Mouse (Mus musculus): ENCODE data around the gene Ncapg. TPM values are rescaled to one million over a fixed set of nuclear protein-coding genes. Genes with fewer than 3 reads are reported as not detected.
A peak's percentile ranks its signal among the peaks of the same experiment; 100 is the strongest.

Ncapg gene
- total RNA-seq, 1 experiment: 63.5 TPM

- H3K4me1 ChIP-seq (ENCODE audit: control insufficient read depth in 2 of 2, insufficient read depth in 2 of 2, low read length in 2 of 2, poor library complexity in 1 of 2): 0 out of 4 replicates have a peak, but pooled peaks cover 0 to 1% of the 10 kb centered on the region in 2 experiments
- TF ChIP-seq HCFC1 (IDR thresholded peaks at IDR 0.05; ENCODE audit: borderline replicate concordance, insufficient read depth, low read length) (no peak), MAFK (IDR thresholded peaks at IDR 0.05; ENCODE audit: insufficient read depth, low read depth, low read length) (no peak), CHD2 (IDR thresholded peaks at IDR 0.05; ENCODE audit: low read depth, low read length) (no peak), ZNF384 (IDR thresholded peaks at IDR 0.05; ENCODE audit: low read depth, low read length) (no peak), ZC3H11A (IDR thresholded peaks at IDR 0.05; ENCODE audit: borderline replicate concordance, low read depth, low read length) (no peak)
- H3K36me3 ChIP-seq (ENCODE audit: control insufficient read depth, insufficient read depth, low read length, poor library complexity, severe bottlenecking): peaks cover 2% of the 10 kb centered on the region; the same call in 1 of the 2 replicates
- no peak overlapping the region for H3K9ac ChIP-seq (ENCODE audit: insufficient read depth, low read depth, low read length, poor library complexity, severe bottlenecking)
- H3K27ac ChIP-seq (ENCODE audit: insufficient read depth, low read depth, low read length, poor library complexity, severe bottlenecking): no peak overlapping the region
- no peak for DNase-seq (ENCODE audit: low read depth, low spot score)
- H3K9me3 ChIP-seq (ENCODE audit: control insufficient read depth, insufficient read depth, low read depth, low read length): no peaks in the 10 kb centered on the region
- no peak overlapping the region for H3K4me3 ChIP-seq (ENCODE audit: insufficient read depth in 1 of 2, low read depth in 1 of 2, low read length in 2 of 2, poor library complexity in 1 of 2, severe bottlenecking in 1 of 2)
- in situ Hi-C loops (cut with MboI; ENCODE audit: low sequenced_read_pairs in 2 of 2, unreplicated experiment in 2 of 2): no loop called here
Observed at GRCm38 (mm10) chr5:45685243-45685642, 15.5 kb downstream of the Ncapg start.

- Histone ChIP-seq H3K4me1 (ENCODE audit: control insufficient read depth in 2 of 2, insufficient read depth in 2 of 2, low read length in 2 of 2, poor library complexity in 1 of 2) (0 out of 4 replicates have a peak, but pooled peaks cover 0 to 1% of the 10 kb centered on the region in 2 experiments), H3K36me3 (ENCODE audit: control insufficient read depth, insufficient read depth, low read length, poor library complexity, severe bottlenecking) (peaks cover 2% of the 10 kb centered on the region; the same call in 1 of the 2 replicates), H3K9me3 (ENCODE audit: control insufficient read depth, insufficient read depth, low read depth, low read length) (no peaks in the 10 kb centered on the region), H3K4me3 (ENCODE audit: insufficient read depth in 1 of 2, low read depth in 1 of 2, low read length in 2 of 2, poor library complexity in 1 of 2, severe bottlenecking in 1 of 2) (no peak overlapping the region), H3K27ac (ENCODE audit: insufficient read depth, low read depth, low read length, poor library complexity, severe bottlenecking) (no peak overlapping the region), H3K9ac (ENCODE audit: insufficient read depth, low read depth, low read length, poor library complexity, severe bottlenecking) (no peak overlapping the region)
- no peak for TF ChIP-seq MAFK (IDR thresholded peaks at IDR 0.05; ENCODE audit: insufficient read depth, low read depth, low read length)
- no peak for TF ChIP-seq ZNF384 (IDR thresholded peaks at IDR 0.05; ENCODE audit: low read depth, low read length)
- TF ChIP-seq ZC3H11A (IDR thresholded peaks at IDR 0.05; ENCODE audit: borderline replicate concordance, low read depth, low read length): no peak
- TF ChIP-seq CHD2 (IDR thresholded peaks at IDR 0.05; ENCODE audit: low read depth, low read length): no peak
- no peak for TF ChIP-seq HCFC1 (IDR thresholded peaks at IDR 0.05; ENCODE audit: borderline replicate concordance, insufficient read depth, low read length)
- in situ Hi-C loops (cut with MboI; ENCODE audit: low sequenced_read_pairs in 2 of 2, unreplicated experiment in 2 of 2): no loop called here
- DNase-seq (ENCODE audit: low read depth, low spot score): no peak
Observed at GRCm38 (mm10) chr5:45686223-45686622, 16.5 kb downstream of the Ncapg start.

- TF ChIP-seq ZC3H11A (IDR thresholded peaks at IDR 0.05; ENCODE audit: borderline replicate concordance, low read depth, low read length): no peak
- no peak for TF ChIP-seq HCFC1 (IDR thresholded peaks at IDR 0.05; ENCODE audit: borderline replicate concordance, insufficient read depth, low read length)
- TF ChIP-seq MAFK (IDR thresholded peaks at IDR 0.05; ENCODE audit: insufficient read depth, low read depth, low read length): peak; percentile 67; the same call in 1 of the 2 replicates
- Histone ChIP-seq H3K9me3 (ENCODE audit: control insufficient read depth, insufficient read depth, low read depth, low read length) (no peaks in the 10 kb centered on the region), H3K9ac (ENCODE audit: insufficient read depth, low read depth, low read length, poor library complexity, severe bottlenecking) (no peak overlapping the region), H3K4me1 (ENCODE audit: control insufficient read depth in 2 of 2, insufficient read depth in 2 of 2, low read length in 2 of 2, poor library complexity in 1 of 2) (0 out of 4 replicates have a peak, but pooled peaks cover 0 to 1% of the 10 kb centered on the region in 2 experiments), H3K27ac (ENCODE audit: insufficient read depth, low read depth, low read length, poor library complexity, severe bottlenecking) (no peak overlapping the region), H3K36me3 (ENCODE audit: control insufficient read depth, insufficient read depth, low read length, poor library complexity, severe bottlenecking) (peaks cover 2% of the 10 kb centered on the region; the same call in 1 of the 2 replicates), H3K4me3 (ENCODE audit: insufficient read depth in 1 of 2, low read depth in 1 of 2, low read length in 2 of 2, poor library complexity in 1 of 2, severe bottlenecking in 1 of 2) (no peak overlapping the region)
- in situ Hi-C loops (cut with MboI; ENCODE audit: low sequenced_read_pairs in 2 of 2, unreplicated experiment in 2 of 2): no loop called here
- no peak for DNase-seq (ENCODE audit: low read depth, low spot score)
Observed at GRCm38 (mm10) chr5:45689152-45689551, 19.4 kb downstream of the Ncapg start.

GRCm38 (mm10) chr5:45690802-45691201 lies 21.1 kb downstream of the Ncapg start:
- Histone ChIP-seq H3K9ac (ENCODE audit: insufficient read depth, low read depth, low read length, poor library complexity, severe bottlenecking) (no peak overlapping the region), H3K27ac (ENCODE audit: insufficient read depth, low read depth, low read length, poor library complexity, severe bottlenecking) (no peak overlapping the region), H3K36me3 (ENCODE audit: control insufficient read depth, insufficient read depth, low read length, poor library complexity, severe bottlenecking) (peaks cover 2% of the 10 kb centered on the region; the same call in 1 of the 2 replicates), H3K4me3 (ENCODE audit: insufficient read depth in 1 of 2, low read depth in 1 of 2, low read length in 2 of 2, poor library complexity in 1 of 2, severe bottlenecking in 1 of 2) (no peak overlapping the region), H3K9me3 (ENCODE audit: control insufficient read depth, insufficient read depth, low read depth, low read length) (no peaks in the 10 kb centered on the region), H3K4me1 (ENCODE audit: control insufficient read depth in 2 of 2, insufficient read depth in 2 of 2, low read length in 2 of 2, poor library complexity in 1 of 2) (0 out of 4 replicates have a peak, but pooled peaks cover 0 to 1% of the 10 kb centered on the region in 2 experiments)
- DNase-seq (ENCODE audit: low read depth, low spot score): no peak
- no peak for TF ChIP-seq ZNF384 (IDR thresholded peaks at IDR 0.05; ENCODE audit: low read depth, low read length)
- no peak for TF ChIP-seq CHD2 (IDR thresholded peaks at IDR 0.05; ENCODE audit: low read depth, low read length)
- TF ChIP-seq MAFK (IDR thresholded peaks at IDR 0.05; ENCODE audit: insufficient read depth, low read depth, low read length): no peak
- no peak for TF ChIP-seq ZC3H11A (IDR thresholded peaks at IDR 0.05; ENCODE audit: borderline replicate concordance, low read depth, low read length)
- no peak for TF ChIP-seq HCFC1 (IDR thresholded peaks at IDR 0.05; ENCODE audit: borderline replicate concordance, insufficient read depth, low read length)
- in situ Hi-C loops (cut with MboI; ENCODE audit: low sequenced_read_pairs in 2 of 2, unreplicated experiment in 2 of 2): no loop called here

Measured in ES-E14 (cell line).